In the genomic region with DNA sequence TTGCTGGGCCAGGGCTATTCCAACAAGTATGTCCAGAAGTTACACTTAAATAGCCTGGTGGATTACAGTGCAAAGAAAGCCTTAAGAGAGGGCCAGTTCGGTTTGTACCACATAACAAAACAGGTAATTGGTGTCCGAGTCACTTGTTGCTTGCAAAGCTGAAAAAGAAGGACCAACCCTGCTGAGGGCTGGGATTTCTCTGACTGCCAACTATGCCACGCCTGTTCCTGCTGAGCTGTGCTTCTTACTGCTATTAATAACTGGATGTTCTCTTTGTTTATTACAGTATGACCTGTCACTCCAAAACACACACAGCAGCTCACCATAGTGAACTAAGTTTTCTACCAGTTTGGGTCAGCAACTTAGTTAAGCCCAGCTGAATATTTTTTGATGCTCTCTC, we compare ENCODE assay signal across 14 mouse cellular contexts.
A peak's percentile ranks its signal among the peaks of the same experiment; 100 is the strongest.
DNase-seq lines count a peak whose midpoint lies in the region; ATAC-seq lines count a peak whose summit lies in the region.
"Had no signal": no experiment of that assay in that cellular context is flagged by ENCODE, and none has a peak within 500 bp of the region (broad histone marks: within the 10 kb centered on the region; RNA-seq: fewer than 3 reads in every experiment).

No protein-coding gene starts in this region.

- 71% methylated on average over 3 of the region's 3 CpGs for WGBS in heart, embryonic 12.5 days

- intact Hi-C loops in heart, postnatal 10 days (cut with DNase I), result loop anchor here (10.0 kb wide), 1 partner anchor 481 kb away; the partner anchor contains the start of gene Man2a1

- no peak overlapping the region for H3K4me3 ChIP-seq in heart, embryonic 12.5 days
- H3K4me3 ChIP-seq: embryonic facial prominence, embryonic 12.5 days; liver, embryonic 15.5 days; megakaryocyte, embryonic 14.5 days had no signal

- no peak overlapping the region for H3K4me2 ChIP-seq in heart, embryonic 12.5 days
- H3K4me2 ChIP-seq: embryonic facial prominence, embryonic 12.5 days; liver, embryonic 15.5 days had no signal

- H3K9ac ChIP-seq in heart, embryonic 12.5 days, result no peak overlapping the region
- H3K9ac ChIP-seq: embryonic facial prominence, embryonic 12.5 days; liver, embryonic 15.5 days had no signal

- H3K4me1 ChIP-seq in heart, embryonic 12.5 days (replicated peaks), result peaks cover 16% of the 10 kb centered on the region; the same call in 1 of the 2 replicates
- H3K4me1 ChIP-seq: liver, embryonic 15.5 days had no signal

- peak overlapping the region; percentile 44; the same call in 1 of the 2 replicates for H3K27ac ChIP-seq in heart, embryonic 12.5 days (ENCODE audit: poor library complexity, severe bottlenecking)
- H3K27ac ChIP-seq: embryonic facial prominence, embryonic 12.5 days; liver, embryonic 15.5 days had no signal

- no peaks in the 10 kb centered on the region for H3K9me3 ChIP-seq in heart, embryonic 12.5 days (replicated peaks)
- H3K9me3 ChIP-seq: embryonic facial prominence, embryonic 12.5 days; liver, embryonic 15.5 days; megakaryocyte, embryonic 14.5 days had no signal

- ATAC-seq in heart, embryonic 12.5 days (ENCODE audit: insufficient number of reproducible peaks, low FRiP score), result no peak

- DNase-seq in lung, adult 18-20 months, result peak; percentile 27 to 29
- no peak for DNase-seq in lung, postnatal 4 days
- DNase-seq in heart, postnatal 10 days, result peak; percentile 40 to 59
- DNase-seq in skeletal muscle tissue, adult 2 months (ENCODE audit: low read depth, low spot score), result peak; percentile 70
- DNase-seq in layer of hippocampus, adult 18-20 months (ENCODE audit: low spot score in 2 of 2), result no peak
- no peak for DNase-seq in right cerebral cortex, postnatal 25 days
- DNase-seq: adrenal gland, postnatal 25 days; cerebellum, postnatal 25 days; kidney, adult 9 months; thymus, adult 2 months had no signal

- H3K27me3 ChIP-seq in heart, embryonic 12.5 days (replicated peaks), result no peaks in the 10 kb centered on the region
- H3K27me3 ChIP-seq: embryonic facial prominence, embryonic 12.5 days; liver, embryonic 15.5 days; megakaryocyte, embryonic 14.5 days had no signal

- H3K36me3 ChIP-seq in heart, embryonic 12.5 days, result no peaks in the 10 kb centered on the region
- H3K36me3 ChIP-seq: embryonic facial prominence, embryonic 12.5 days; liver, embryonic 15.5 days had no signal

Comparison
In these comparisons a context has a peak if more than half of its experiments do, and no peak if none do; other contexts are left out.
1. DNase-seq: peak in lung, adult 18-20 months (2 of 2), heart, postnatal 10 days (2 of 2) and skeletal muscle tissue, adult 2 months (single experiment); none in lung, postnatal 4 days (0 of 2), layer of hippocampus, adult 18-20 months (0 of 2) and right cerebral cortex, postnatal 25 days (single experiment).